Mouse (Mus musculus) embryonic facial prominence, embryonic 14.5 days (tissue): Measurements from ENCODE around the gene Spag5. TPM values are rescaled to one million over a fixed set of nuclear protein-coding genes. Genes with fewer than 3 reads are reported as not detected.
"Not testable (repeated sequence)": the region's sequence is repeated elsewhere in the genome, so short reads cannot be mapped to it uniquely, and the experiment has no call there.

Experiments
- ATAC-seq: fragments of 200-750 bp; cut with Nextera tagmentation; 2 replicates; pipeline ENCODE4 v1.8.0; 2017; ENCODE audit warnings: low read depth, moderate number of reproducible peaks, moderate TSS enrichment
- DNase-seq: peaks from one replicate; pipeline ENCODE4 v3.0.0-alpha.2; 2015; ENCODE audit warnings: low spot score
- H3K27ac ChIP-seq: fragments of 300-500 bp; sonication (generic); replicated peaks from 2 replicates; pipeline ENCODE4 v1.5.1; 2014; ENCODE audit warnings: low read depth, mild to moderate bottlenecking, low read length, moderate library complexity
- H3K27me3 ChIP-seq: fragments of 300-500 bp; sonication (generic); replicated peaks from 2 replicates; pipeline ENCODE4 v1.6.1; 2014; ENCODE audit warnings: low read length; ENCODE audit not compliant: control insufficient read depth, insufficient read depth
- H3K36me3 ChIP-seq: fragments of 300-500 bp; sonication (generic); 2 replicates; pipeline ENCODE4 v1.6.1; 2014; ENCODE audit warnings: low read length, mixed read lengths; ENCODE audit not compliant: control insufficient read depth, insufficient read depth
- H3K4me1 ChIP-seq: fragments of 300-500 bp; sonication (generic); 2 replicates; pipeline ENCODE4 v1.6.1; 2014; ENCODE audit warnings: antibody characterized with exemption, low read length; ENCODE audit not compliant: control insufficient read depth, insufficient read depth
- H3K4me2 ChIP-seq: fragments of 300-500 bp; sonication (generic); 2 replicates; pipeline ENCODE4 v1.6.1; 2014; ENCODE audit warnings: low read depth, mild to moderate bottlenecking, low read length, moderate library complexity, mixed read lengths
- H3K4me3 ChIP-seq: fragments of 300-500 bp; sonication (generic); 2 replicates; pipeline ENCODE4 v1.5.1; 2014; ENCODE audit warnings: low read depth, mild to moderate bottlenecking, low read length
- H3K9ac ChIP-seq: fragments of 300-500 bp; sonication (generic); 2 replicates; pipeline ENCODE4 v1.6.1; 2014; ENCODE audit warnings: low read depth, mild to moderate bottlenecking, low read length, moderate library complexity, mixed read lengths
- H3K9me3 ChIP-seq: fragments of 300-500 bp; sonication (generic); 2 replicates; pipeline ENCODE4 v1.6.1; 2016; ENCODE audit warnings: low read length; ENCODE audit not compliant: control insufficient read depth
- WGBS: fragments of 180-500 bp; shearing (Covaris S2); extraction: QIAGEN DNeasy Blood & Tissue Kit; methylation state at CpG from one replicate; pipeline ENCODE4 v1.1.7; 2014; 5-methylcytosine and 5-hydroxymethylcytosine counted together
- polyA plus RNA-seq: library from polyadenylated mRNA; unstranded; fragments of >200 nt; fragmentation: Nextera tagmentation; extraction: Ambion mirVana; gene quantifications from 2 replicates; pipeline ENCODE4 v1.2.1, GENCODE M21; 2014

Gene Spag5
- polyA plus RNA-seq, 1 experiment from 2014 or later = 23.8 TPM

DNA sequence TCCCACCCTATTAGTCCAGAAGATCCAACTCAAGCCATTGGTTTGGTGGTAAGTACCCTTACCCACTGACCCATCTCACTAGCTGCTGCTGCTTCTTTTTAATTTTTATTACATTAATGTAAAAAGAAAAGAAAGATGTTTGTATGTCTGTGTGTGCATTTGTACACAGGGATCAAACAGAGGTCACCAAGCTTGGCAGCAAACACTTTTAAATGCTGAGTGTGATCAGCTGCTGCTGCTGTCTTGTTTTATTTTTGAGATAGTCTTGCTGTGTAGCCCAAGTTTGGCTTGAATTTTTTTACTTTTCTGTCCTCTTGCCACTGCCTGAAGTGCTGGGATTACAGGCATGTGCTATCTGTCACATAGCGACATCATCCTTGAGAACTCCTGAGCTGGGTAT, 25.7 kb upstream of the Spag5 start:
- Histone ChIP-seq H3K4me2 (no peak overlapping the region), H3K36me3 (peaks cover 98% of the 10 kb centered on the region), H3K4me3 (no peak overlapping the region), H3K4me1 (no peaks in the 10 kb centered on the region), H3K9me3 (no peaks in the 10 kb centered on the region), H3K9ac (no peak overlapping the region), H3K27me3 (no peaks in the 10 kb centered on the region), H3K27ac (no peak overlapping the region)
- WGBS = 98% methylated on average over 1 of the region's 1 CpGs
- DNase-seq (no peak), ATAC-seq (no peak)

DNA sequence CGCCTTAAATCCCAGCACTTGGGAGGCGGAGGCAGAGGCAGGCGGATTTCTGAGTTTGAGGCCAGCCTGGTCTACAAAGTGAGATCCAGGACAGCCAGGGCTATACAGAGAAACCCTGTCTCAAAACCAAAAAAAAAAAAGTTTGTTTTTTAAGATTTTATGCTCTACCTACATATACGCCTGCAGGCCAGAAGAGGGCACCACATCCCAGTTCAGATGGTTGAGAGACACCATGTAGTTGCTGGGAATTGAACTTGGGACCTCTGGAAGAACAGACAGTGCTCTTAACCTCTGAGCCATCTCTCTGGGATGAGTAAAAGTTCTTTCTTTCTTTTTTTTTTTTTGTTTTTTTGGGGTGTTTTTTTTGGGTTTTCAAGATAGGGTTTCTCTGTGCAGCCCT, 25.2 kb upstream of the Spag5 start:
- H3K9me3 ChIP-seq, H3K9ac ChIP-seq, H3K4me3 ChIP-seq, DNase-seq, H3K27me3 ChIP-seq, ATAC-seq, H3K27ac ChIP-seq, H3K4me2 ChIP-seq, H3K4me1 ChIP-seq: not testable (repeated sequence)
- H3K36me3 ChIP-seq = peaks cover 98% of the 10 kb centered on the region
- WGBS = 97% methylated on average over 4 of the region's 4 CpGs

GRCm38 (mm10) chr11:78278853-78279252, 22.5 kb upstream of the Spag5 start:
- ATAC-seq (no peak), DNase-seq (no peak)
- H3K27ac ChIP-seq = no peak overlapping the region
- no peak overlapping the region for H3K9ac ChIP-seq
- peaks cover 98% of the 10 kb centered on the region for H3K36me3 ChIP-seq
- H3K9me3 ChIP-seq = no peaks in the 10 kb centered on the region
- H3K4me3 ChIP-seq = no peak overlapping the region
- H3K4me2 ChIP-seq = no peak overlapping the region
- no peaks in the 10 kb centered on the region for H3K4me1 ChIP-seq
- 91% methylated on average over 7 of the region's 7 CpGs for WGBS
- no peaks in the 10 kb centered on the region for H3K27me3 ChIP-seq

DNA sequence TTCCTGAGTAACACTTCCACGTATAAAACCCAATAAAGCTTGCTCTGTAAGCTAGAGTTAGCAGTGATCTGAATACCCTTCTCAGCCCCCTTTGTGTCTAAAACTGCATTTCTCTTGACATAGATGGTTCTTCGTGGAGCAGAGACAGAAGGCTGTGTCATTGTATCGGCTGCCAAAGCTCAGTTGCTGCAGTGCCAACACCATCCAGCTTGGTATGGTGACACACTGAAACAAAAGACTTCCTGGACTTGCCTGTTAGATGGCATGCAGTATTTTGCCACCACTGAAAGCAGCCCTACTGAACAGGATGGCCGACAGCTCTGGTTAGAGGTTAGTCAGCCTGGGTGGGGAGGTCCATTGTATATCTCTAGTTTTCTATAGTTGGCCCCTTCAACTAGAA, 21.7 kb upstream of the Spag5 start:
- WGBS = 86% methylated on average over 4 of the region's 4 CpGs
- no peak for ATAC-seq
- no peak overlapping the region for H3K27ac ChIP-seq
- H3K9ac ChIP-seq = no peak overlapping the region
- H3K4me1 ChIP-seq = no peaks in the 10 kb centered on the region
- H3K27me3 ChIP-seq = no peaks in the 10 kb centered on the region
- H3K4me2 ChIP-seq = no peak overlapping the region
- DNase-seq = no peak
- H3K9me3 ChIP-seq = no peaks in the 10 kb centered on the region
- H3K36me3 ChIP-seq = peaks cover 98% of the 10 kb centered on the region
- H3K4me3 ChIP-seq = no peak overlapping the region

DNA sequence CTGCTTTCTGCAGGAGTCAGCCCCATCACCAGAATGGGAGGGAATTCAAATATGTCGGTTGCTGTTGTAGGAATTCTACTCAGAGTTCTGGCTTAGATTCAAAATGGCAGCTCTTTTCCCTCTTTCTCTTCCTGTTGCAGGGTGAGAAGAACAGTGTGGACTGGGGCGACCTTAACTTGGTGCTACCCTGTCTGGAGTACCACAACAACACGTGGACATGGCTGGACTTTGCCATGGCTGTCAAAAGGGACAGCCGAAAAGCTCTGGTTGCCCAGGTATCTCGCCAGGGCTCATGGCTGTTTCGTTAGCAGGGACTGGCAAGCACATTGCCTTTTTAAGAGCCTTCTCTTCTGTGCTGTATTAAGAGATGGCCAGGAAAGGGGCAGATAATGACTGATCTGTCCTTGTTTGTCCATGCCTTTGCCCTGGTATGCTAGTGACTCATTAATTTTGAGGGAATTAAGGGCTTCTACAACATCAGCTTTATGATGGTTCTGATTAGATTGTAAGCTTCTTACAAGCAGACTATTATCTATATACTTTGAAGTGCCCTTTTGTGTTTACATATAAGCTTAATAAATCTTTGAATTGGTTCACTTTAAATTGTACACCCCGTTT, 12.1 kb upstream of the Spag5 start:
- no peak for ATAC-seq
- no peaks in the 10 kb centered on the region for H3K4me1 ChIP-seq
- WGBS = 97% methylated on average over 7 of the region's 7 CpGs
- no peaks in the 10 kb centered on the region for H3K27me3 ChIP-seq
- H3K27ac ChIP-seq = no peak overlapping the region
- H3K9ac ChIP-seq = no peak overlapping the region
- H3K9me3 ChIP-seq = no peaks in the 10 kb centered on the region
- peaks cover 78% of the 10 kb centered on the region for H3K36me3 ChIP-seq
- no peak for DNase-seq
- no peak overlapping the region for H3K4me3 ChIP-seq
- H3K4me2 ChIP-seq = no peak overlapping the region

DNA sequence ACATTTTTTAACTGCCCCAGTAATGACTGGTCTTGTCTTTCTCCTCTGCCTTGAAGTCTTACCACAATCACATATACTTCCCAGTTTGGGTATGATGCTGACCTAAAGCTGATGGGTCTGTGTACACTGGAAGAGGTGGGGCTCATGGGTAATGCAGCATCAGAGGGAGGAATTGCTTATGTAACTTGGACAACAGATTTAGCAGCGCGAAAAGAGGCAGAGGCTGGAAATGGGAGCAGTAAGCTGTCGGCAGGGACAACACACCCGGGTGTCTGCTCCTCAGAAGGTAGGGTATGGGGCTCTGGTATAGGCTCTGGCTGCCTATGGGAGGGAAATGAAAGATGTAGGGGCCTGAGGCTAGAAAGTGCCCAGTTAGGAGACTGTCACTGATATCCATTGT, 10.7 kb upstream of the Spag5 start, which contains the start of gene BC030499:
Gene BC030499, plus strand, starts transcription at position 188 of the 400 bp plus-strand sequence.
- 91% methylated on average over 4 of the region's 4 CpGs for WGBS
- Histone ChIP-seq H3K4me3 (no peak within 1 kb of the TSS), H3K9me3 (no peaks in the 10 kb centered on the region), H3K27ac (no peak within 1 kb of the TSS), H3K27me3 (no peaks in the 10 kb centered on the region), H3K4me1 (no peaks in the 10 kb centered on the region), H3K9ac (no peak within 1 kb of the TSS), H3K36me3 (peaks cover 64% of the 10 kb centered on the region), H3K4me2 (no peak within 1 kb of the TSS)
- no peak for DNase-seq
- ATAC-seq = no peak

DNA sequence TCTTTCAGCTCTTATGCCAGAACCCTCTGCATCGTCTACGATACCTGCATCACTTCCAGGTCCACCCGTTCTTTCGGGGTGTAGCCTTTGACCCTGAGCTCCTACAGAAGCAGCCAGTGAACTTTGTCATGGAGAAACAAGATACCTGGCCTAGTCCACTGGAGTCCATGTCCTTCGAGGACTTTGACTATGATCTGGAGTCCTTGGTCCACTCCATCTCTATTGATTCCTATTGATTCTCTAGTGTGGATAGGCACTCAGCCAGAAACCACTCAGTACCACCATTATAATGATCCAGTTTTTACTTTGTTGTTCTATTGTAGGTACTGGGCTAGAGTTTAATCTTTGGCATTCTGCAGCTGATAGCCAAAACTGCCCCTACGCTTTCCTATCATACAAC, 6.7 kb upstream of the Spag5 start:
- H3K36me3 ChIP-seq = peaks cover 26% of the 10 kb centered on the region; the same call in 1 of the 2 replicates
- WGBS = 95% methylated on average over 6 of the region's 6 CpGs
- no peaks in the 10 kb centered on the region for H3K9me3 ChIP-seq
- no peak overlapping the region for H3K4me2 ChIP-seq
- ATAC-seq (no peak), DNase-seq (no peak)
- H3K9ac ChIP-seq = no peak overlapping the region
- H3K4me1 ChIP-seq = no peaks in the 10 kb centered on the region
- no peaks in the 10 kb centered on the region for H3K27me3 ChIP-seq
- no peak overlapping the region for H3K27ac ChIP-seq
- no peak overlapping the region for H3K4me3 ChIP-seq

DNA sequence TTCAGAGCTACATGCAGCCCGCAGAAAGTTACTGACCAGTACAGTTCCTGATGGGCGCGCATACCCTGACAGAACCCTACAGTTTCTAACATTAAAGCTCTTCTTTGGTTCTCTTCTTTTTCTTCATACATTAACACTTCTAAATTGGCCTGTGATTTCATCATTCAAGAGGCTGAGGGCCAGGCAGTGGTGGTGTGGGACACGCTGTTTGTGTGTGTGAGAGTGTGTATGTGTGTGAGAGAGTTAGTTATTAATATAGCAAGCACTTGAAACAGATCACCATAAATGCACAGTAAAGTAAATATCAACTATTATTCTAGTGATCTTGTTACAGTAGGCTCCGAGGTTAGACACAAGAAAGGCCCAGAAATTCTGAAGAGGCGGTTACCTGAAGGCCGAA, 412 bp upstream of the Spag5 start:
- H3K36me3 ChIP-seq = peaks cover 25% of the 10 kb centered on the region
- WGBS = 60% methylated on average over 7 of the region's 7 CpGs
- DNase-seq (no peak), ATAC-seq (peak; percentile 4; the same call in 1 of the 2 replicates)
- peaks cover 8% of the 10 kb centered on the region; the same call in 1 of the 2 replicates for H3K4me1 ChIP-seq
- peak overlapping the region; percentile 72 for H3K9ac ChIP-seq
- no peaks in the 10 kb centered on the region for H3K27me3 ChIP-seq
- H3K4me3 ChIP-seq = peak overlapping the region; percentile 74
- H3K4me2 ChIP-seq = peak overlapping the region; percentile 82
- peak overlapping the region; percentile 71 for H3K27ac ChIP-seq
- H3K9me3 ChIP-seq = no peaks in the 10 kb centered on the region

- H3K27me3 ChIP-seq = no peaks in the 10 kb centered on the region
- H3K36me3 ChIP-seq = peaks cover 58% of the 10 kb centered on the region
- no peak overlapping the region for H3K4me2 ChIP-seq
- H3K4me3 ChIP-seq = no peak overlapping the region
- H3K27ac ChIP-seq = no peak overlapping the region
- DNase-seq = no peak
- no peak for ATAC-seq
- H3K9ac ChIP-seq = no peak overlapping the region
- peaks cover 8% of the 10 kb centered on the region; the same call in 1 of the 2 replicates for H3K4me1 ChIP-seq
- no peaks in the 10 kb centered on the region for H3K9me3 ChIP-seq
- 86% methylated on average over 4 of the region's 4 CpGs for WGBS
These were observed 3.9 kb downstream of the Spag5 start for GRCm38 (mm10) chr11:78305272-78305671.
